Mouse (Mus musculus) intestine, embryonic 15.5 days (tissue): ENCODE measurements at regions not wholly inside any gene's neighbourhood (a gene's known extent, or its start where the extent isn't known, plus 50 kb on each side); places are given as distances from the start of the nearest gene placed in this dataset.

Experiments
- ATAC-seq: fragments of 200-750 bp; cut with Nextera tagmentation; 2 replicates; pipeline ENCODE4 v1.8.0; 2017; ENCODE audit warnings: moderate TSS enrichment, moderate library complexity
- H3K27ac ChIP-seq: fragments of 300-500 bp; sonication (generic); 2 replicates; pipeline ENCODE4 v1.5.1; 2015; ENCODE audit warnings: mild to moderate bottlenecking, inconsistent platforms
- H3K27me3 ChIP-seq: fragments of 300-500 bp; sonication (generic); replicated peaks from 2 replicates; pipeline ENCODE4 v1.6.1; 2015; ENCODE audit warnings: inconsistent platforms
- H3K36me3 ChIP-seq: fragments of 300-500 bp; sonication (generic); 2 replicates; pipeline ENCODE4 v1.6.1; 2015; ENCODE audit warnings: inconsistent platforms
- H3K4me1 ChIP-seq: fragments of 300-500 bp; sonication (generic); replicated peaks from 2 replicates; pipeline ENCODE4 v1.6.1; 2015; ENCODE audit warnings: inconsistent platforms
- H3K4me2 ChIP-seq: fragments of 300-500 bp; sonication (generic); replicated peaks from 2 replicates; pipeline ENCODE4 v1.6.1; 2015; ENCODE audit warnings: mild to moderate bottlenecking, inconsistent platforms
- H3K4me3 ChIP-seq: fragments of 300-500 bp; sonication (generic); replicated peaks from 2 replicates; pipeline ENCODE4 v1.5.1; 2015; ENCODE audit warnings: inconsistent platforms
- H3K9ac ChIP-seq: fragments of 300-500 bp; sonication (generic); 2 replicates; pipeline ENCODE4 v1.6.1; 2015; ENCODE audit warnings: inconsistent platforms
- H3K9me3 ChIP-seq: fragments of 300-500 bp; sonication (generic); 2 replicates; pipeline ENCODE4 v1.6.1; 2016; ENCODE audit warnings: inconsistent platforms
- WGBS: fragments of 180-500 bp; shearing (Covaris S2); methylation state at CpG from one replicate; pipeline ENCODE4 v1.1.7; 2015; 5-methylcytosine and 5-hydroxymethylcytosine counted together

- 84% methylated on average over 5 of the region's 5 CpGs for WGBS
- no peak overlapping the region for H3K4me2 ChIP-seq
- no peak overlapping the region for H3K27ac ChIP-seq
Measured at GRCm38 (mm10) chr3:28183061-28183762, 79.8 kb upstream of the Tnik start.

GRCm38 (mm10) chr3:28185518-28185917 lies 77.5 kb upstream of the Tnik start:
- Histone ChIP-seq H3K4me2 (no peak overlapping the region), H3K9me3 (no peaks in the 10 kb centered on the region), H3K4me3 (no peak overlapping the region), H3K4me1 (no peaks in the 10 kb centered on the region), H3K27ac (no peak overlapping the region), H3K9ac (no peak overlapping the region), H3K27me3 (no peaks in the 10 kb centered on the region), H3K36me3 (no peaks in the 10 kb centered on the region)
- 58% methylated on average over 1 of the region's 1 CpGs for WGBS
- ATAC-seq = no peak

More at GRCm38 (mm10) chr3:28183061-28183762, 79.8 kb upstream of the Tnik start:
- no peak for ATAC-seq
- Histone ChIP-seq H3K9ac (no peak overlapping the region), H3K4me3 (no peak overlapping the region), H3K27me3 (no peaks in the 10 kb centered on the region), H3K9me3 (no peaks in the 10 kb centered on the region), H3K36me3 (no peaks in the 10 kb centered on the region), H3K4me1 (no peaks in the 10 kb centered on the region)

GRCm38 (mm10) chr3:28185918-28186317 lies 77.1 kb upstream of the Tnik start:
- Histone ChIP-seq H3K4me2 (no peak overlapping the region), H3K4me3 (no peak overlapping the region), H3K9ac (no peak overlapping the region), H3K36me3 (no peaks in the 10 kb centered on the region), H3K9me3 (no peaks in the 10 kb centered on the region), H3K27me3 (no peaks in the 10 kb centered on the region), H3K4me1 (no peaks in the 10 kb centered on the region), H3K27ac (no peak overlapping the region)
- 34% methylated on average over 2 of the region's 2 CpGs for WGBS
- no peak for ATAC-seq

GRCm38 (mm10) chr3:28189371-28189770 lies 73.6 kb upstream of the Tnik start:
- Histone ChIP-seq H3K27ac (no peak overlapping the region), H3K36me3 (no peaks in the 10 kb centered on the region), H3K4me2 (no peak overlapping the region), H3K4me1 (no peaks in the 10 kb centered on the region), H3K9me3 (no peaks in the 10 kb centered on the region), H3K27me3 (no peaks in the 10 kb centered on the region), H3K9ac (no peak overlapping the region), H3K4me3 (no peak overlapping the region)
- WGBS = 98% methylated on average over 2 of the region's 2 CpGs
- no peak for ATAC-seq

GRCm38 (mm10) chr3:28190243-28190642 lies 72.8 kb upstream of the Tnik start:
- Histone ChIP-seq H3K9ac (no peak overlapping the region), H3K4me1 (no peaks in the 10 kb centered on the region), H3K27me3 (no peaks in the 10 kb centered on the region), H3K27ac (no peak overlapping the region), H3K4me2 (no peak overlapping the region), H3K36me3 (no peaks in the 10 kb centered on the region), H3K9me3 (no peaks in the 10 kb centered on the region), H3K4me3 (no peak overlapping the region)
- 78% methylated on average over 6 of the region's 6 CpGs for WGBS
- ATAC-seq = no peak

- 32% methylated on average over 4 of the region's 4 CpGs for WGBS
- no peak overlapping the region for H3K9ac ChIP-seq
- ATAC-seq = peak; percentile 49; the same call in 1 of the 2 replicates
Measured at GRCm38 (mm10) chr3:28194388-28194970, 68.5 kb upstream of the Tnik start.

GRCm38 (mm10) chr3:28196786-28197185 lies 66.2 kb upstream of the Tnik start:
- Histone ChIP-seq H3K9me3 (no peaks in the 10 kb centered on the region), H3K27ac (no peak overlapping the region), H3K36me3 (no peaks in the 10 kb centered on the region), H3K4me2 (no peak overlapping the region), H3K27me3 (no peaks in the 10 kb centered on the region), H3K4me1 (no peaks in the 10 kb centered on the region), H3K4me3 (no peak overlapping the region), H3K9ac (no peak overlapping the region)
- no peak for ATAC-seq
- 74% methylated on average over 1 of the region's 1 CpGs for WGBS

More at GRCm38 (mm10) chr3:28194388-28194970, 68.5 kb upstream of the Tnik start:
- Histone ChIP-seq H3K27me3 (no peaks in the 10 kb centered on the region), H3K4me3 (no peak overlapping the region), H3K27ac (0 out of 2 replicates have a peak overlapping the region, but pooled peaks have one; percentile 7), H3K4me2 (no peak overlapping the region), H3K4me1 (no peaks in the 10 kb centered on the region), H3K36me3 (no peaks in the 10 kb centered on the region), H3K9me3 (no peaks in the 10 kb centered on the region)

- no peak overlapping the region for H3K27ac ChIP-seq
- 67% methylated on average over 2 of the region's 2 CpGs for WGBS
- no peaks in the 10 kb centered on the region for H3K9me3 ChIP-seq
- no peaks in the 10 kb centered on the region for H3K27me3 ChIP-seq
- no peaks in the 10 kb centered on the region for H3K4me1 ChIP-seq
- H3K4me3 ChIP-seq = no peak overlapping the region
- no peak overlapping the region for H3K4me2 ChIP-seq
- no peak for ATAC-seq
- no peaks in the 10 kb centered on the region for H3K36me3 ChIP-seq
- H3K9ac ChIP-seq = no peak overlapping the region
Measured at GRCm38 (mm10) chr3:28209304-28209703, 53.7 kb upstream of the Tnik start.

- no peaks in the 10 kb centered on the region for H3K4me1 ChIP-seq
- H3K4me3 ChIP-seq = no peak overlapping the region
- no peak overlapping the region for H3K9ac ChIP-seq
- no peak overlapping the region for H3K4me2 ChIP-seq
- no peak for ATAC-seq
- no peaks in the 10 kb centered on the region for H3K36me3 ChIP-seq
- H3K27ac ChIP-seq = no peak overlapping the region
- H3K27me3 ChIP-seq = no peaks in the 10 kb centered on the region
- 86% methylated on average over 14 of the region's 14 CpGs for WGBS
- H3K9me3 ChIP-seq = no peaks in the 10 kb centered on the region
Measured at GRCm38 (mm10) chr3:28210847-28211803, 51.9 kb upstream of the Tnik start.
